Mouse (Mus musculus) heart, postnatal 0 days (tissue): ENCODE measurements at regions not wholly inside any gene's neighbourhood (a gene's known extent, or its start where the extent isn't known, plus 50 kb on each side); places are given as distances from the start of the nearest gene placed in this dataset.

ENCODE experiments used
- ATAC-seq: fragments of 200-750 bp; cut with Nextera tagmentation; 2 replicates; pipeline ENCODE4 v1.8.0; 2017; ENCODE audit warnings: low read depth, moderate number of reproducible peaks, moderate library complexity; ENCODE audit not compliant: insufficient read depth
- DNase-seq: peaks from one replicate; pipeline ENCODE4 v3.0.0-alpha.2; 2016; ENCODE audit warnings: low spot score
- H3K27ac ChIP-seq: fragments of 300-500 bp; sonication (generic); 2 replicates; pipeline ENCODE4 v1.5.1; 2014; ENCODE audit warnings: low read depth, mild to moderate bottlenecking
- H3K27me3 ChIP-seq: fragments of 300-500 bp; sonication (generic); 2 replicates; pipeline ENCODE4 v1.6.1; 2014; ENCODE audit warnings: low read length, mixed read lengths; ENCODE audit not compliant: control insufficient read depth, insufficient read depth
- H3K36me3 ChIP-seq: fragments of 300-500 bp; sonication (generic); replicated peaks from 2 replicates; pipeline ENCODE4 v1.6.1; 2014; ENCODE audit warnings: low read length, mixed read lengths; ENCODE audit not compliant: control insufficient read depth, insufficient read depth
- H3K4me1 ChIP-seq: fragments of 300-500 bp; sonication (generic); 2 replicates; pipeline ENCODE4 v1.6.1; 2014; ENCODE audit warnings: antibody characterized with exemption; ENCODE audit not compliant: control insufficient read depth, insufficient read depth
- H3K4me2 ChIP-seq: fragments of 300-500 bp; sonication (generic); 2 replicates; pipeline ENCODE4 v1.6.1; 2014; ENCODE audit warnings: low read depth, mild to moderate bottlenecking, low read length, moderate library complexity
- H3K4me3 ChIP-seq: fragments of 300-500 bp; sonication (generic); 2 replicates; pipeline ENCODE4 v1.5.1; 2014; ENCODE audit warnings: low read depth, low read length
- H3K9ac ChIP-seq: fragments of 300-500 bp; sonication (generic); replicated peaks from 2 replicates; pipeline ENCODE4 v1.6.1; 2014; ENCODE audit warnings: low read depth, low read length, mixed read lengths
- H3K9me3 ChIP-seq: fragments of 300-500 bp; sonication (generic); replicated peaks from 2 replicates; pipeline ENCODE4 v1.6.1; 2016; ENCODE audit warnings: low read length; ENCODE audit not compliant: control insufficient read depth
- CTCF ChIP-seq: IDR thresholded peaks from 2 replicates; pipeline ENCODE4 v1.5.1; 2016; ENCODE audit warnings: antibody characterized with exemption, control low read depth, low read depth
- EP300 ChIP-seq: IDR thresholded peaks from 2 replicates; pipeline ENCODE4 v1.6.1; 2016; ENCODE audit warnings: antibody characterized with exemption, low read depth
- WGBS: fragments of 180-500 bp; shearing (Covaris S2); extraction: QIAGEN DNeasy Blood & Tissue Kit; methylation state at CpG from one replicate; pipeline ENCODE4 v1.1.7; 2014; 5-methylcytosine and 5-hydroxymethylcytosine counted together

GRCm38 (mm10) chr6:98089185-98089584 lies 253.4 kb downstream of the Gm765 start:
- TF ChIP-seq EP300 (no peak), CTCF (peak; percentile 44)
- no peaks in the 10 kb centered on the region for H3K9me3 ChIP-seq
- H3K4me2 ChIP-seq: no peak overlapping the region
- no peaks in the 10 kb centered on the region for H3K4me1 ChIP-seq
- DNase-seq (peak; percentile 22), ATAC-seq (no peak)
- H3K9ac ChIP-seq: no peak overlapping the region
- no peaks in the 10 kb centered on the region for H3K27me3 ChIP-seq
- H3K4me3 ChIP-seq: no peak overlapping the region
- H3K27ac ChIP-seq: no peak overlapping the region
- 44% methylated on average over 4 of the region's 4 CpGs for WGBS
- no peaks in the 10 kb centered on the region for H3K36me3 ChIP-seq

GRCm38 (mm10) chr6:98080076-98080475 lies 262.5 kb downstream of the Gm765 start:
- H3K36me3 ChIP-seq: no peaks in the 10 kb centered on the region
- H3K9me3 ChIP-seq: no peaks in the 10 kb centered on the region
- H3K9ac ChIP-seq: no peak overlapping the region
- no peak overlapping the region for H3K4me2 ChIP-seq
- no peaks in the 10 kb centered on the region for H3K4me1 ChIP-seq
- TF ChIP-seq CTCF (no peak), EP300 (no peak)
- no peak for DNase-seq
- no peak overlapping the region for H3K4me3 ChIP-seq
- H3K27ac ChIP-seq: no peak overlapping the region
- WGBS: 71% methylated on average over 4 of the region's 4 CpGs
- no peak for ATAC-seq
- H3K27me3 ChIP-seq: no peaks in the 10 kb centered on the region
